Mouse (Mus musculus) liver, adult 2 months (tissue): Measurements from ENCODE around the gene Fry. TPM values are rescaled to one million over a fixed set of nuclear protein-coding genes. Genes with fewer than 3 reads are reported as not detected.

Experiments
- DNase-seq: peaks from one replicate; pipeline ENCODE4 v3.0.0-alpha.2; 2011; ENCODE audit warnings: low read depth, low spot score; ENCODE audit errors: extremely low read depth
- H3K27ac ChIP-seq: fragments of 200-500 bp; replicated peaks from 2 replicates; pipeline ENCODE4 v1.5.1; 2012; ENCODE audit warnings: low read depth, mild to moderate bottlenecking, control low read depth, inconsistent platforms, low read length; ENCODE audit not compliant: insufficient read depth
- H3K27me3 ChIP-seq: fragments of 200-500 bp; 2 replicates; pipeline ENCODE4 v1.6.1; 2012; ENCODE audit warnings: mild to moderate bottlenecking, moderate library complexity, low read length, inconsistent platforms; ENCODE audit not compliant: control insufficient read depth, insufficient read depth
- H3K36me3 ChIP-seq: fragments of 200-500 bp; 2 replicates; pipeline ENCODE4 v1.6.1; 2012; ENCODE audit warnings: low read length, inconsistent platforms; ENCODE audit not compliant: control insufficient read depth, insufficient read depth
- H3K4me1 ChIP-seq: fragments of 200-500 bp; 2 replicates; pipeline ENCODE4 v1.6.1; 2011; ENCODE audit warnings: low read length; ENCODE audit not compliant: control insufficient read depth, insufficient read depth
- H3K4me3 ChIP-seq: fragments of 200-500 bp; 2 replicates; pipeline ENCODE4 v1.5.1; 2011; ENCODE audit warnings: low read depth, mild to moderate bottlenecking, control low read depth, low read length, moderate library complexity; ENCODE audit not compliant: insufficient read depth
- H3K79me2 ChIP-seq: fragments of 200-500 bp; 2 replicates; pipeline ENCODE4 v1.6.1; 2012; ENCODE audit warnings: inconsistent platforms, mild to moderate bottlenecking, low read length, moderate library complexity; ENCODE audit not compliant: control insufficient read depth, insufficient read depth
- H3K9ac ChIP-seq: fragments of 200-500 bp; 2 replicates; pipeline ENCODE4 v1.6.1; 2012; ENCODE audit warnings: low read depth, mild to moderate bottlenecking, control low read depth, inconsistent platforms, low read length
- CTCF ChIP-seq: fragments of 200-500 bp; IDR thresholded peaks from 2 replicates; pipeline ENCODE4 v1.5.1; 2011; ENCODE audit warnings: low read depth, low read length, control low read depth
- POLR2A ChIP-seq: fragments of 200-500 bp; IDR thresholded peaks from 2 replicates; pipeline ENCODE4 v1.6.1; 2011; ENCODE audit warnings: low read length, control low read depth; ENCODE audit not compliant: insufficient read depth; ENCODE audit errors: extremely low read depth
- WGBS: fragments of 180-500 bp; shearing (Covaris S2); methylation state at CpG from one replicate; pipeline ENCODE4 v1.1.7; 2018; 5-methylcytosine and 5-hydroxymethylcytosine counted together
- polyA plus RNA-seq: library from polyadenylated mRNA; depleted of rRNA; stranded (reverse); fragments of >200 nt; gene quantifications from 2 replicates; pipeline ENCODE4 v1.2.3, GENCODE M21; 2012
- total RNA-seq: library from RNA; depleted of rRNA; stranded (reverse); fragments of >200 nt; gene quantifications from 2 replicates; pipeline ENCODE4 v1.2.3, GENCODE M21; 2014

Gene Fry
- total and polyA plus RNA-seq, 2 experiments, result 0.62 to 1.8 TPM

DNA sequence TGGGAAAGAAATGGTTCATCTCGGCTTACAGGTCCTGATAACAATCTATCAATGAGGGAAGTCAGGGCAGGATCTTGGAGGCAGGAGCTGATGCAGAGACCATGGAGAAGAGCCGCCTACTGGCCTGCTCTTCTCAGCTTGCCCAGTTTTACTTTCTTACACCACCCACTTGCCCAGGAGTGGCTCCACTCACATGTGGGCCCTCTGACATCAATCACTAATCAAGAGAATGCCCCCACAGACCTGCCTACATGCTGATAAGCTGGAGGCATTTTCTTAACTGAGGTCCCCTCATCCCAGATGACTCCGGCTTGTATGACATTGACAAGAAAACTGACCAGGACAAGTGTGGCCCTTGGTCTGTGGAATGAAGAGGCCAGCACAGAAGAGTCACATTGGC lies 16.2 kb downstream of the Fry start:
- no peaks in the 10 kb centered on the region for H3K4me1 ChIP-seq
- no peak for DNase-seq
- H3K36me3 ChIP-seq, result no peaks in the 10 kb centered on the region
- H3K27me3 ChIP-seq, result no peaks in the 10 kb centered on the region
- no peak overlapping the region for H3K9ac ChIP-seq
- H3K79me2 ChIP-seq, result no peaks in the 10 kb centered on the region
- TF ChIP-seq CTCF, result no peak
- no peak for TF ChIP-seq POLR2A
- H3K4me3 ChIP-seq, result no peak overlapping the region
- 79% methylated on average over 3 of the region's 3 CpGs for WGBS
- H3K27ac ChIP-seq, result no peak overlapping the region

DNA sequence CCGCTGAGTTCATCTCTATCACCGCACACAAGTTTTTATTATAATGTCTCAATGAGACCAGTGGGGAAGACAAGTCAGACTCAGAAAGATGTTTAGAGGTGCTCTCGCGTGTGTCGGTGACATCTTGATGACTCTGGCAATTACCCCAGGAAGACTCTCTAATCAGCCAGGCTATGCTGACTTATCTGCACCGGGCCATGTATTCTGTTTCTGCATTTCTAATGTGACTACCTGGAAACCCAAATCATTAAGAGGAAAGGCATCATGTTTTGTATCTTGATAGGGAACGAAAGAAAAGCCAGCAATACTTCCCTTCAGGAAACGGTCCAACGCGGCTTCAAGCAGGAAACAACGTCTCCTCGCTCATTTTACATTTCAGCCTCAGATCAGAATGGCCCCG lies 17.1 kb downstream of the Fry start:
- no peak overlapping the region for H3K9ac ChIP-seq
- TF ChIP-seq POLR2A (no peak), CTCF (no peak)
- no peaks in the 10 kb centered on the region for H3K36me3 ChIP-seq
- WGBS, result 80% methylated on average over 13 of the region's 13 CpGs
- no peak overlapping the region for H3K27ac ChIP-seq
- no peaks in the 10 kb centered on the region for H3K79me2 ChIP-seq
- no peak for DNase-seq
- H3K4me1 ChIP-seq, result no peaks in the 10 kb centered on the region
- no peak overlapping the region for H3K4me3 ChIP-seq
- H3K27me3 ChIP-seq, result no peaks in the 10 kb centered on the region

DNA sequence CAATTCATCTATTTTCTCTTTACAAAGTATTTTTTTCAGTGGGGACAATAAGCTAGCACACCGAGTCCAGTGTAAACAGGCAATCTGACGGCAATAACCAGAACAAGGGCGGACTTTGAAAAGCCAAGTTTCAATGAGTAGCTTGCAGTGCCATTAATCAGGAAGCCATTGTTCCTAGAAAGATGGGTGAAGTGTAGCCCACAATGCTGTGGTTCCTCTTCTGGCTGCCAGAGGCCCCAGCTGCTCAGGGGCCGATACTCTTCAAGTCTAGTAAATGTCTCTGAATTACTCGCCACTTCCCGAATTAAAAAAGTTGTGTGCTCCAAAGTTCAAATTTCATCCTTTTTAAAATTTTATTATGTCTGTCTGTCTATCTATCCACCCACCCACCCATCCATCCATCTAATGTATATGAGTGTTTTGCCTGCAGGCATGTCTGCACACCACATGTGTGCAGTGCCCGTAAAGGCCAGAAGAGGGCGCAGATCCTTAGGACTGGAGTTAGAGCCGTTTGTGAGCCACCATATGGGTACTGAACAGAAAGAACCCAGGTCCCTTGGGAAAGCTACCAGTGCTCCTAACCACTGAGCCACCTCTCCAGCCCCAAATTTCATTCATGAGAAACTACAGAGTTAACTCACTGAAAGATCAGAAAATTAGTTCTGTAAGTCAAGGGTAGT lies 19.5 kb downstream of the Fry start:
- TF ChIP-seq CTCF, result 0 out of 2 replicates have a peak, but pooled peaks have one; percentile 10
- no peak for TF ChIP-seq POLR2A
- no peak overlapping the region for H3K27ac ChIP-seq
- 87% methylated on average over 9 of the region's 9 CpGs for whole genome bisulfite sequencing

DNA sequence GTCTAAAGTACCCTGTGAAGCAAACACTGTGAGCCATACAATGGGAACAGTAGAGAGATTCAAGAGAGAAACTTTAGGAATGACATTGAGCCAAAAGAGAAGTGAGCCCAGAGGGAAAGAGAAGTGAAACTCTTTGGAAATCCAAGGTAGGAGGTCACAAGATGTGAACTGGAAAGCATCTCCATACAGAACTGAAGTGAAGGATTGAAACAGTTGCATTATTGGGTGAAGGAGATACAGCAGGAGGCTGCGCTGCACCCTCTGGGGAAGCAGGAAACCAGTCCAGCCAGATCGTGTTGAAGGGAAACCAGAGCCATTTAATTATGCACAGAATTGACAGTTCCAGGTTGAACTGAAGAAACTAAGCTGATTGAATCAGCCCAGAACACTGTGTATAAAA lies 22.1 kb downstream of the Fry start:
- WGBS, result 68% methylated on average over 2 of the region's 2 CpGs
- TF ChIP-seq CTCF (no peak), POLR2A (no peak)
- H3K4me1 ChIP-seq, result no peaks in the 10 kb centered on the region
- H3K27me3 ChIP-seq, result no peaks in the 10 kb centered on the region
- DNase-seq, result no peak
- H3K27ac ChIP-seq, result no peak overlapping the region
- H3K36me3 ChIP-seq, result no peaks in the 10 kb centered on the region
- no peak overlapping the region for H3K4me3 ChIP-seq
- H3K79me2 ChIP-seq, result no peaks in the 10 kb centered on the region
- H3K9ac ChIP-seq, result no peak overlapping the region

More for the DNA sequence above, 19.5 kb downstream of the Fry start:
- Histone ChIP-seq H3K4me3 (no peak overlapping the region), H3K36me3 (no peaks in the 10 kb centered on the region), H3K4me1 (no peaks in the 10 kb centered on the region), H3K79me2 (no peaks in the 10 kb centered on the region), H3K27me3 (no peaks in the 10 kb centered on the region), H3K9ac (no peak overlapping the region)
- DNase-seq, result no peak

DNA sequence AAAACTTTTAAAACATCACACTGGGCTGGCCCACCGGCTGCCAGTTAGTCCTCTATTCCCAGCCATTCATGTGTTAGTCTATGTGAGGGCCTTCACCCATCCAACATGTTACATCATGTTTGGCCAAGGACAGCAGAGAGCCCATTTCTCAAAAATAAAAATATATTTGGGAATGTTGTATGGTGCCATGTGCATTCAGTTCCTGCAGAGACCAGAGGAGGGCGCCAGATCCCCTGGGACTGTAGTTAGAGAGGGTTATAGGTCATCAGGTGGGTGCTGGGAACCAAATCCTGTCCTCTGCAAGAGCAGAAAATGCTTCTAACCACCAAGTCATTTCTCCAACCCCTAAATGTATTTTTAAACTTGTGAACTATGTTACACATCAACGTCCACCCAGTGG lies 27.5 kb downstream of the Fry start:
- no peak overlapping the region for H3K27ac ChIP-seq
- TF ChIP-seq CTCF (no peak), POLR2A (no peak)
- H3K27me3 ChIP-seq, result no peaks in the 10 kb centered on the region
- H3K4me1 ChIP-seq, result no peaks in the 10 kb centered on the region
- no peak overlapping the region for H3K4me3 ChIP-seq
- H3K36me3 ChIP-seq, result no peaks in the 10 kb centered on the region
- H3K9ac ChIP-seq, result no peak overlapping the region
- no peaks in the 10 kb centered on the region for H3K79me2 ChIP-seq
- DNase-seq, result no peak
- WGBS, result 76% methylated on average over 3 of the region's 3 CpGs

DNA sequence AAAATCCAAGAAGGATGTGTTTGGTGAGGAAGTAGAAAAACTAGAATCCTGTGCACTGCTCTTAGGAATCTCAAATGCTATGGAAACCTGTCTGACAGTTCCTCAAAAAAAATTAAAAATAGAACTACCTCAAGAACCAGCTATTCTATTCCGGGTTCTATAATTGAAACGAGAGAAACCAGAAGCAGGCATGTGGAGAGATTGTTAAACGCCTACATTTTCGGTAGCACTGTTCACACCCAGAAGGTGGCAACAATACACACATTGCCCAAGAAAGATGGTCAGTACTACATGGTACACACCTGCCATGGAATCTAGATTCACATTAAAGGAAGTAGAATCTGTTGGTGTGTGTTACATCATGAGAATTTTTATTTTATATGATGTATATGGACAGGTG lies 28.2 kb downstream of the Fry start:
- TF ChIP-seq POLR2A (no peak), CTCF (no peak)
- Histone ChIP-seq H3K9ac (no peak overlapping the region), H3K27me3 (no peaks in the 10 kb centered on the region), H3K27ac (no peak overlapping the region), H3K79me2 (no peaks in the 10 kb centered on the region), H3K4me3 (no peak overlapping the region), H3K36me3 (no peaks in the 10 kb centered on the region), H3K4me1 (no peaks in the 10 kb centered on the region)
- WGBS, result 87% methylated on average over 4 of the region's 4 CpGs
- DNase-seq, result no peak
